Mouse (Mus musculus): ENCODE data around the gene Zfp790. TPM values are rescaled to one million over a fixed set of nuclear protein-coding genes. Genes with fewer than 3 reads are reported as not detected.
"Not testable (repeated sequence)": the region's sequence is repeated elsewhere in the genome, so short reads cannot be mapped to it uniquely, and the experiment has no call there.

Gene Zfp790
- polyA plus RNA-seq, 1 experiment from 2014 or later: 30.0 TPM

- H3K9me3 ChIP-seq: no peaks in the 10 kb centered on the region
- H3K9ac ChIP-seq: peak within 1 kb of the TSS; percentile 75
- H3K4me2 ChIP-seq: peak within 1 kb of the TSS; percentile 71
- WGBS: 2% methylated on average over 21 of the region's 21 CpGs
- peak within 1 kb of the TSS; percentile 56 for H3K4me3 ChIP-seq
- H3K27me3 ChIP-seq: no peaks in the 10 kb centered on the region
- peak; percentile 98 for ATAC-seq (ENCODE audit: low FRiP score)
- H3K4me1 ChIP-seq (replicated peaks): peaks cover 11% of the 10 kb centered on the region
- H3K27ac ChIP-seq: peak within 1 kb of the TSS; percentile 84
- H3K36me3 ChIP-seq: peaks cover 29% of the 10 kb centered on the region
Observed at GRCm38 (mm10) chr7:29853219-29853842, 37.4 kb downstream of the Zfp790 start, which contains the start of gene Zfp940. Gene Zfp940 (minus strand): TSS chr7:29853669.

DNA sequence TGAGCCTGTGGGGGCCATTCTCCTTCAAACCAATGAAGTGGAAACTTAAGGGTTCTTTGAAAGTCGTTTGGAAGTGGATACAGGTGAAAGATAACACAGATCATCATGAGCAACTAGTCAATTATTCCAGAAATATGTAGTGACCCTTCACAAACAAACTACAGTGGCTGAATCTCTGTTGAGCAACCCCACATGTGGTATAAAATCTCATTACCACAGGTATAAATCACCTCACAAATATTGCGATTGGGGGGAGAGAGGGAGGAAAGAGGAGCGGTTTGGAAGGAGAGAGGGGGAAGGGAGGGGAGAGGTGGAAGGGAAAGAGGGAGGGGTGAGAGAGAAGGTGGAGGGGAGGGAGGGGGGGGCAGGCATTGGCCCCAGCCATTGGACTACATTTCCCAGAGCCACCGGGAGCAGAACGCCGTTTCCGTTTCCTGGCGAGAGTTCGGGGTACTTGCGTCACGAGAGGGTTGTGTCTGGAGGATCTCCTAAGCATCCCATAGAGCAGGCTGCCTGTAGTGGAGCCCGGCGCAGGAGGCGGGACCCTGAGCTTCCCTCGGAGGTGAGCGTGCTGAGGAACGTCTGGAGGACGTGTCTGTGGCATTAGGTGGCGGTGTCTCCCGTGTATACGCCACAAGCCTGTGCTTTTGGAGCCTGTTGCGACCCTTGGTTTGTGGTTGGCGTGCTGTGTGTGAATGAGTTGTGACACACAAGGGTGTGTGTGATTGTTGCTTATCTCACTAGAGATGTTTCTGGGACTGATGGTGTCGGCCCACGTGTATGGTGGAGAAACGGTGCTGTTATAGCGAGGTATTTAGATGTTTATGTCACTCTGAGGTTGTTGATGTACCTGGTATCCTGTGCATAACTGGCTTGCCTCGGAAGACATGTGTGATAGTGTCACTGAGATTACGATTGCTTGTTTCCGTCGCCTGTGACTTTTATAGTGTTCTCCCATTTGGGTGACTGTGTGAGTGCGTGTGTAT lies 43.9 kb downstream of the Zfp790 start, which contains the start of gene Zfp420:
TSS of gene Zfp420 (plus strand) at position 448 of the 986 bp plus-strand sequence.
- Histone ChIP-seq H3K27ac (peak within 1 kb of the TSS; percentile 71), H3K4me3 (peak within 1 kb of the TSS; percentile 59), H3K4me2 (peak within 1 kb of the TSS; percentile 65), H3K9ac (peak within 1 kb of the TSS; percentile 76), H3K27me3 (no peaks in the 10 kb centered on the region), H3K36me3 (peaks cover 11% of the 10 kb centered on the region), H3K9me3 (no peaks in the 10 kb centered on the region), H3K4me1 (replicated peaks) (peaks cover 8% of the 10 kb centered on the region)
- WGBS: 8% methylated on average over 32 of the region's 32 CpGs
- peak; percentile 97 for ATAC-seq (ENCODE audit: low FRiP score)

DNA sequence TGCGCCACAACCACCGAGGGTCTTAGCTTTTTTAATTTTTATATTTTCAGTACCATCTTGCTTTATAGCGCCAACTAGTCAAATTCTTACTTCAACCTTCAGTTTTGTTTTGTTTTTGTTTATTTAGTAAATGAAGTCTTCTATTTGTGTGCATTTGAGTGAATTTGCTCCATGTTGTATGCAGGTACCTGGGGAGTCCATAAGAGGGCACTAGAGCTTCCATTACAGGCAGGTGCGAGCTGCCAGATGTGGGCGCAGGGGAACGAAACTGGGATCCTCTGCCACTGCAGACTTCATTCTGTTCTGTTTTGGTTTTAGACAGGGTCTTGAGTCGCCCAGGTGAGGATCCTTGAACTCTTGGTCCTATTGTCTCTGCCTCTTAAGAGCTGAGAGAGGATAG lies 45.7 kb downstream of the Zfp790 start:
- Histone ChIP-seq H3K4me2 (no peak overlapping the region), H3K9me3 (no peaks in the 10 kb centered on the region), H3K9ac (no peak overlapping the region), H3K4me1 (replicated peaks) (peaks cover 8% of the 10 kb centered on the region), H3K4me3 (no peak overlapping the region), H3K36me3 (peaks cover 13% of the 10 kb centered on the region), H3K27me3 (no peaks in the 10 kb centered on the region), H3K27ac (no peak overlapping the region)
- ATAC-seq (ENCODE audit: low FRiP score): no peak
- WGBS: 93% methylated on average over 7 of the region's 7 CpGs

DNA sequence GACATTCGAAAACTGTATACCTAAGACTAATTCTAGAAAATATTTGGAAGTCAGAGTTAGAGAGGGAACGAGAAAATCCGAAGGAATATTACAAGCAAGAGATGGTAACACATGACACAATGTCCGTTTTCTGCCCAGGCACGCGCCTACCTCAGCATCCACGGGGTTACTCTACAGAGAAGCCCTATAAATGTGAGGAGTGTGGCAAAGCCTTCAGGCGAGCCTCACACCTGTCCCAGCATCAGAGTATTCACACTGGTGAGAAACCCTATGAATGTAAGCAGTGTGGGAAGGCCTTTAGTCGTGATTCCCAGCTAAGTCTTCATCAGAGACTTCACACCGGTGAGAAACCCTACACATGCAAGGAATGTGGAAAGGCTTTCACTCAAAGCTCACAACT lies 58.3 kb downstream of the Zfp790 start:
- no peak overlapping the region for H3K9ac ChIP-seq
- H3K36me3 ChIP-seq: peaks cover 77% of the 10 kb centered on the region
- no peak for ATAC-seq (ENCODE audit: low FRiP score)
- no peak overlapping the region for H3K4me3 ChIP-seq
- 94% methylated on average over 10 of the region's 10 CpGs for WGBS
- peaks cover 41% of the 10 kb centered on the region for H3K9me3 ChIP-seq
- H3K4me2 ChIP-seq: no peak overlapping the region
- H3K27me3 ChIP-seq: no peaks in the 10 kb centered on the region
- H3K27ac ChIP-seq: no peak overlapping the region
- no peaks in the 10 kb centered on the region for H3K4me1 ChIP-seq (replicated peaks)

GRCm38 (mm10) chr7:29877561-29877960 lies 61.6 kb downstream of the Zfp790 start:
- not testable (repeated sequence) for H3K4me1 ChIP-seq (replicated peaks); H3K27ac ChIP-seq; ATAC-seq (ENCODE audit: low FRiP score); H3K27me3 ChIP-seq; H3K9ac ChIP-seq; H3K4me2 ChIP-seq; H3K4me3 ChIP-seq
- H3K36me3 ChIP-seq: peaks cover 64% of the 10 kb centered on the region
- peaks cover 30% of the 10 kb centered on the region for H3K9me3 ChIP-seq
- 92% methylated on average over 9 of the region's 9 CpGs for WGBS

- WGBS: 82% methylated on average over 7 of the region's 7 CpGs
Observed at GRCm38 (mm10) chr7:29880056-29880455, 64.1 kb downstream of the Zfp790 start.

More at GRCm38 (mm10) chr7:29880056-29880455, 64.1 kb downstream of the Zfp790 start:
- H3K4me2 ChIP-seq: no peak overlapping the region
- ATAC-seq (ENCODE audit: low FRiP score): no peak
- H3K9ac ChIP-seq: no peak overlapping the region
- no peaks in the 10 kb centered on the region for H3K4me1 ChIP-seq (replicated peaks)
- H3K4me3 ChIP-seq: no peak overlapping the region
- peaks cover 31% of the 10 kb centered on the region for H3K9me3 ChIP-seq
- H3K36me3 ChIP-seq: peaks cover 43% of the 10 kb centered on the region
- no peaks in the 10 kb centered on the region for H3K27me3 ChIP-seq
- no peak overlapping the region for H3K27ac ChIP-seq

MicroRNAs encoded within 50 kb of the gene (microRNA counts, 519-probe panel; counts per million panel counts)
- 51.3 counts per million for microRNA mmu-miR-1964

Small RNAs within 50 kb of the gene (microRNA-seq; reads per million reads assigned to microRNA genes)
- gene Mir1964: 1.9 reads per million

Other genes with a start within 250 kb of the Zfp790 start
- gene Catsperg2, start 89.1 kb upstream of the Zfp790 start, polyA plus RNA-seq (2015; fragmentation: Nextera tagmentation; extraction: Ambion mirVana): 0.26 and 0.32 TPM in 2 replicates
- 17.2 and 17.3 TPM in 2 replicates for gene Zfp84, start 47.6 kb upstream of the Zfp790 start, polyA plus RNA-seq (2015; fragmentation: Nextera tagmentation; extraction: Ambion mirVana)
- 14.2 and 14.7 TPM in 2 replicates for gene Zfp30, start 32.1 kb upstream of the Zfp790 start, polyA plus RNA-seq (2015; fragmentation: Nextera tagmentation; extraction: Ambion mirVana)
- gene Zfp940, start 37.6 kb downstream of the Zfp790 start, polyA plus RNA-seq (2015; fragmentation: Nextera tagmentation; extraction: Ambion mirVana): 12.4 and 13.0 TPM in 2 replicates
- gene Zfp420, start 43.9 kb downstream of the Zfp790 start, polyA plus RNA-seq (2015; fragmentation: Nextera tagmentation; extraction: Ambion mirVana): 18.2 and 18.9 TPM in 2 replicates
- gene Zfp27, start 90.5 kb downstream of the Zfp790 start, polyA plus RNA-seq (2015; fragmentation: Nextera tagmentation; extraction: Ambion mirVana): 15.1 and 15.2 TPM in 2 replicates
- 8.5 and 8.6 TPM in 2 replicates for gene Zfp383, start 92.1 kb downstream of the Zfp790 start, polyA plus RNA-seq (2015; fragmentation: Nextera tagmentation; extraction: Ambion mirVana)
- gene Zfp74, start 138.0 kb downstream of the Zfp790 start, polyA plus RNA-seq (2015; fragmentation: Nextera tagmentation; extraction: Ambion mirVana): 17.5 and 18.4 TPM in 2 replicates
- gene Zfp568, start 167.8 kb downstream of the Zfp790 start, polyA plus RNA-seq (2015; fragmentation: Nextera tagmentation; extraction: Ambion mirVana): 5.5 and 8.0 TPM in 2 replicates
- 9.4 TPM in 2 replicates for gene Zfp14, start 235.3 kb downstream of the Zfp790 start, polyA plus RNA-seq (2015; fragmentation: Nextera tagmentation; extraction: Ambion mirVana)